Mouse (Mus musculus): Measurements from ENCODE around the gene Zfp131.
"Not testable (repeated sequence)": the region's sequence is repeated elsewhere in the genome, so short reads cannot be mapped to it uniquely, and the experiment has no call there.

Gene Zfp131

DNA sequence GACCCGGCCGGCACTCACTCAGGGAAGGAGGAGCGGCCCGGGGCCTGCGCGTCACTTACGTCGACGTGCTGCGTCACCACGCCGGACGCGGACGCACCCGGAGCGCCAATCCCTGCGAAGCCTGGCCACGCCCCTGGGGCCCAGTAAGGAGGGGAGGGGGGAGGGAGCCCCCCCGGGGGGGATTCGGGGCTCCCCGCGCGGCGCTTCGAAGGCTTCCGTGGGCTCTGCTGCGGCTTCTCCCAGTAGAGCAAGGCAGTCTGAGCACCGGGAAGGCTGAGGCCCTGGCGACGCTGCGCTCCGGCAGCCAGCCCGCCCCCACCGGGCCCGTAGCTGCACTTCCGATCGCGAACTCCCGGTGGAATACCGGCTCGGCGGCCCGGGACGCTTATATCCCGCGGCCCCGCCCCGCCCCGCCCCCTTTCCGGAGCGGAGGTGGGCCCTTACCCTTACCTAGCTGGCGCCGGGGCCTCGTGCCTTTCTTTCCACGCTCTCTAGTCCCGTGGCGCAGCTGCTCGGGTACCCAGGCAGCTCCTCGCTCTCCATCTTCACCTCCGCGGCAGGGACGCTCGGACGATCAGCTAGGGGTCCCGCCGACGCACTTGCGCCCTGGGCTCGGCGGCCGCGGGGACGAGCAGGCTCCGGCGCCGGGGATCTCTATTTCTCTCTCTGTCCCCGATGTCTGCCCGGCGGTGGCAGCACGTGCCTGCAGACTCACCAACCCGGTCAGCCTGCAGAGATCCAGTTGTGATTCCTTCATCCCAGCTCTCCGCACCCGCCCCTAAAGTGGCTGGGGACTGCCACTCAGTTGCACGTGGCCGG, at the start of gene Zfp131:
TSS of gene Zfp131 (minus strand) at position 129 of the 819 bp plus-strand sequence.
- DNase-seq, result peak; percentile 96

DNA sequence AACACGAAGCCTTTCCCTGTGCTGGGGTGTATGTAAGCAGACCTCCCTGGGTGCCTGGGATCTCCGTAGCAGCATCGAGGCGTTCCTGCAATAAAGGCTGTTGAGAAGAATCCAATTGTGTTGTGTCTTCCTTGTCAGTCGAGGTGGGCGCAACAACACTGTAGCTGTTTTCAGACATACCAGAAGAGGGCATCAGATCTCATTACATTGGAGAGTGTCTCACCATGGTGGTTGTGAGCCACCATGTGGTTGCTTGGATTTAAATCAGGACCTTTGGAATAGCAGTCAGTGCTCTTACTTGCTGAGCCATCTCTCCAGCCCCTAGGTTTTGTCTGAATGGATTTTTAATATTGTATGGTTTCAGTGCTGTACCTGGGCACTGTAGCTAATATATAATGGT, 49.3 kb upstream of the Zfp131 start:
- not testable (repeated sequence) for DNase-seq

DNA sequence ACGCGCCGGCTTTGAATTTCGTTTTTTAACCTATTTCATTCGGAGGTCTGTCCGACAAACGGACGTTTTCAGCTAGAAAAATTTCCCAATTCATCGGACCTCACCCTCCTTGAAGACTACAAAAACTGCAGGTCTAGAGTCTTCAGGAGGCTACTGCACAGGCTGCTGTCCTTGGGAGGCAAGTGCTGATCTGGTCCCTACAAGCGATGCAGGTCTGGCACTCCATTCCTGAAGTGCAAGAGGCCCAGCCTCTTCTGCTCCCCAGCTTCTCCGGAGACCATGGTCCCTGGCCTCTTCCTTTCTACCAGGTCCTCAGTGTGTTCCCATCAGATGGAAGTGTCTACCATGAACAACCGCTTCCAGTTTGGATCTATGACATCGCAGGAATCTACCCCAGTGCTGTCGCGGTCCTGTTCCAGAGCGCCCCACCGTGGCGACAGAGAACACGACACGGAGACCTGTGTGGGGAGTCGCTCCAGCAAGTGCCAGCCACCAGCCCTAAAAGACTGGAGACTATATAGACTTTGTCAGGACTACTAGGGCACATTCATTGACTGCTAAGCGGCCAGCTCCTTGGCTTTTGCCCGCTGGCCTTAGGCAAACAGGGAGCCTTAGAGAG, 47.1 kb upstream of the Zfp131 start:
- peak; percentile 28 for DNase-seq

DNA sequence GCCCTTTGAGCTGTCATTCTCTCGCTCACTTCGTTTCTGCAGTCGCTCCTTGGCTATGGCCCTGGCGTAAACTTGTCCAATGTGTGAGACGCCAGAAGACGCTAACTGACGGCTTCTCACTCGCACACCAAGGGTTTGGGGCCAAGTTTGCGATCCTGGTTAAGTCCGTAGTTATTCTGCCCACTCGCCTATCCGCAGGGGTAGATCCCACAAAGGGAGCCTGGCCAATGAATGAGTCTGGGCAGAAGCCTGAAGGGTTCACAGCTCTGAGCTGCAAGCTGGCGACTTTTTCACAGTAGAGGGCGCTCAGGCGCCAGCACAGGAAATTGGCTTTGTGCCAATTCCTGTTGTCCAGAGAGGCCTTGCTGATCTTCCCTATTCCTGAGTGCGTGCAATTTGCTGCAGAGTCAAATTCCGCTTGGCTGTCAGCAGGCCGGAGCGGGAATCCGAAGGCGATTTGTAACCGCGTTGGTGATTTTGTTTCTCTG, 45.7 kb upstream of the Zfp131 start:
- DNase-seq, result not testable (repeated sequence)

DNA sequence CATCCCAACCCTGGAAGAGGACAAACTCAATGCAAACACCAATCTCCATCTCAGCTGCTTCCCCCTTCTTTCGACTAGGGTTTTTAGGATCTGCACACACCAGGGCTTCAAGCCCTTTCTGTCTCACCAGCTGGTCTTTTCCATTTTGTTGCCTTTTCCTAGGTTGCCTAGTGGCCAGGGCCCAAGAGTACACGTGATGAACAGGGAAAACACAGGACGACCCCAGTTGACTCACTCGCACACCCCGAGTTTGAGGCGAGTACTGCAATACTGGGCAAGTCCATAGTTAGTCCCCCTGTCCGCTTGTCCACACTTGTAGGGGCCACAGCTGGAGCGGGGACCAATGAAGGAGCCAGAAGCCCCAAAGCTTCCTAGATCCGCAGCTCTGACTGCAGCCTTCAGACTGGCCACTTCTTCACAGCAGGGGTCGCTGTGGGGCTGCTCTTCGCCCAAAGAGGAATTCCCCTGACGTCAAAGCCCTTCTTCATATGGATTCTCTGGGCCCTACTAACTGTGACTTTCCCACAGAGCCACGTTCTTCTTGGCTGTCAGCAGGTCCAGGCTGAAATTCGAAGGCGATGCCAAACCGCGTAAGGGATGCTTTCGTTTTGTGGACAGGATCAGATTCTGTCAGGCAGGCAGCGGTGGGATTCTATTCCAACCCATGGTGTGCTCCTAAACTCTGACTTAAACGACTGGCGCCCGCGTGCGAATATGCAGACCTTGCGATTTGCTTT, 44.8 kb upstream of the Zfp131 start, which contains the start of gene D13Ertd608e:
TSS of gene D13Ertd608e (plus strand) at position 687 of the 737 bp plus-strand sequence.
- peak; percentile 14 for DNase-seq

DNA sequence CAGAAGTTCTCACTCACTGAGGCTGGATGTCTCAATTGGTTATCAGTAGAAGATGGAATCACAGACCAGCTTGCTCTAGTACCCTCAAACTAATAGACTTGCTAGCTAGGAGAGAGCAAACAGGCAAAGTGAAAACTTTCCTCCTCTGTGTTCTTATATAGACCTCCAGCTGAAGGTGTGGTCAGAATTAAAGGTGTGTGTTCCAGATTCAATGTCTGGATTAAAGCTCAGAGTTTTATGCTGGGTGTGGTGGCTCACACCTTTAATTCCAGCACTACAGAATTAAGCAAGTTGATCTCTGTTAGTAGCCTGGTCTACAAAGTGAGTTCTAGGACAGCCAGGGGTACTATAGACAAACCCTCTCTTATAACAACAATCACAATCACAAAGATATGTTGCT, 39.4 kb upstream of the Zfp131 start, which contains the start of gene AF067063:
TSS of gene AF067063 (minus strand) at position 101 of the 400 bp plus-strand sequence.
- DNase-seq, result not testable (repeated sequence)

DNA sequence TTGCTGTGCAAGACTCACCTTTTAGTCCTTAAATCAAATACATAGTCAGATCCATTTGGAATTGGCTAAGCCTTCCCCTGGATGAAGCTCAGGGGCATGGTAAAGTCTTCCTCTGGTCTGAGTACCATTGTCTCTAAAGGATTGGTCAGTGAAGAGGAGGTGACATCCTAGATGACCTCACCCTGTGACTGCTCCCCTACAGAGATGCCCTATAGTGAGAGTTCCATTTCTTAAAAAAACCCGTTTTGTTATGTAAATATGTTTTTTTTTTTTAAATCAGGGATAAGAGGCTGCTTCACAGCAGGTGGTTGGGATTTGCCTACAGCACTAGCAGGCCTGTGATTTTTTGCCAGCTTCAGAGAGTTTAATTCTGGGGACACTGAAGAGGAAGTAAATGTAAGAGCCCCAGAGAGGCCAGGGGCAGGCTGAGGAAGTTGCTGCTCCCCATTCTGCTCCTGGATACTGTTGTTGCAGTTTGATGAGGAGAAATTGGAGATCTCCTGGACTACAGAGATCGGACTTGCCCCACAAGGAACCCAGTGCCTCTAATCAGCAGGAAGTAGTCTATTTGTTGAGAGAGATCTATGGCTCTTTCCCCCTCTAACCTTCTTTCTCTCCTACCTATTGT, 27.0 kb upstream of the Zfp131 start:
- no peak for DNase-seq

DNA sequence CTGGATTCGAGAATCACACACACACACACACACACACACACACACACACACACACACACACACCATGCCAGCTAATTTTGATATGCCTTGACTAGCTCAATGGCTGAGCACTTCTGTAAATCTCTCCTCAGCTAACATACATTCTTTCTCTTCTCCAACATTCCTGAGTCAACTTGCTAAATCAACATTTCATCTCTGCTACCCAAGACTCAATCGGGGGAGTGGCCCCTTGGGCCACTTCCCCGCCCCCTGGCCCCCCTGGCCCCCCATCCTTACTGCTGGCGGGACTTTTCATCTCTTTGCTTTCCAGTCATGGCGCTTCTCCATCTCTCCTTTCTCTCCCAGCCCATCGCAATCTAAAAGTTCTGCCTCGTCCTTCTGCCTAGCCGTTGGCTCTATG, 26.1 kb upstream of the Zfp131 start:
- DNase-seq, result no peak

DNA sequence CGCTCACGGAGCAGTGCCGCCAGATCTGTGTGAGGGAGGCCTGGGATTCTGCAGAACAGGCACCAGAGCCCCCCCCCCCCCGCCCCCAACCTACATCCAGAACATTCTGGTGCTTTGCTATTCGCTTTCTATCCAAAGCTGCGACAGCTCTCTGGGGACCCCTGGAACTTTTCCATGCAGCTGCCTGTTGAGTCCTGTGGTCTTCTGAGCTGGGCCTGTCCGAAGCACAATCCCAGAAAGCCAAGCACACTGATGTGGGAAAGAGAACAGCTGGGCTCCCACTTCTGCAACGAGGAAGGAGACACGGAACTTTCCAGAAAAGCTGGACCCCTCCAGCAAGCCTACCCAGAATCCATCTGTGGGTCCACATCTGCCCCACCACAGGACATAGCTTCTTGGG, 19.3 kb upstream of the Zfp131 start:
- no peak for DNase-seq

DNA sequence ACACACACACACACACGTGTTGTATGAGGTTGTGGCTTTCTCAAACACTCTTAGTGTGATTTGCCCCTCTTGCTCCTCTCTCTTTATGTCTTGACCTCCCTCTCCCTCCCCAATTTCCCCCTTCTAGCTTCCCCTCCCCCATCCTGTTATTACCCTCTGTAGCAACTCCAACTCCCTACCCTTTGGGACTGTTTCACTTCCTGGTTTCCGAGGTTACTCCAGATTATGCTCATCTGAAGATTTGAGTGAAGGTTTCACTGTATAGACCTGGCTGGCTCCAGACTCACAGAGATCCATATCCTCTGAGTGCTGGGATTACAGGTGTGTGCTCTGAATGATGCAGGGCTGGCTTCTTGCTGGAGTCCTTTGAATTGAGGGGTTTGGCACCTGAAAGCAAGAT, 18.2 kb upstream of the Zfp131 start:
- no peak for DNase-seq

DNA sequence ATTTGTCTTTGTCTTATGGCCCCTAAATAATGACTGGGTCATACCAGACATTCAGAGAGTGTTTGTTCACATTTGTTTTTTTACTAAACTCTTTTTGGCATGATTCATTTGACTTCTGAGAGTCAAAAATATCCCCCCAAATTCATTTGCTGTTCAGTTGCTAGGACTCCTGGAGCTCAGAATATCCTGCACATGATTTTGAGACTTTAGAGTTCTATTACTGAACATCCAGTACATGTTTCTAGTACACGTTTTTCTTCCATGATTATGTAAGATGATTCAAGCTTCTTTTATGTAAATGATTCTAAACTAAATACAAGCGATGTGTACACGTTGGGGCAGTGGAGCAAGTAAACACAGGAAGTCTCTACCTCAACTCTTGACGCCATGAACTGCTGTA, 7.0 kb upstream of the Zfp131 start:
- no peak for DNase-seq

DNA sequence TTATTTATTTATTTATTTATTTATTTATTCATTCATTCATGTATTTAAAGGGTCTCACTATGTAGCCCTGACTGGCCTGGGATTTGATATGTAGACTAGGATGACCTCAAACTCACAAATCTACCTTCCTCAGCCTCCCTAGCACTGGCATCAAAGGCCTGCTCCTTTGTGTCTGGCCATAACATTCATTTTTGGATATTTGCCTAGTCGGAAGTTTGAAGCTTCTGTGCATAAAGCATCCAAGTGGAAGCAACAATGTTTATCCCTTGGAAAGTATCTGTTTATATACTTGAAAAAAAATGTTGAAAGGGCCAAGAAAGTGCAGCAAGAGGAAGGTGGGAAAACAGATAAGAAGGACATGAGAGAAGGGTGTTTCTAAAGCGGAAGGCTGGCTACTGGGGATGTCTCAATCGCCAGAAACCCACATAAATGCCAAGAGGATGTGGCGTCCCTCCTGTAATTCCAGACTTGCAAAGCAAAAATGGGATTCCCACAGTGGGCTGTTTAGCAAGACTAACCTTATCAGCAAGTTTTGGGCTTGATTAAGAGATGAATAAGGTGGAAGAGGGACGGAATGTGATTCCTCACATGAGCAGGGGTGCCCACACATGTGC, 2.2 kb upstream of the Zfp131 start:
- no peak for DNase-seq

DNA sequence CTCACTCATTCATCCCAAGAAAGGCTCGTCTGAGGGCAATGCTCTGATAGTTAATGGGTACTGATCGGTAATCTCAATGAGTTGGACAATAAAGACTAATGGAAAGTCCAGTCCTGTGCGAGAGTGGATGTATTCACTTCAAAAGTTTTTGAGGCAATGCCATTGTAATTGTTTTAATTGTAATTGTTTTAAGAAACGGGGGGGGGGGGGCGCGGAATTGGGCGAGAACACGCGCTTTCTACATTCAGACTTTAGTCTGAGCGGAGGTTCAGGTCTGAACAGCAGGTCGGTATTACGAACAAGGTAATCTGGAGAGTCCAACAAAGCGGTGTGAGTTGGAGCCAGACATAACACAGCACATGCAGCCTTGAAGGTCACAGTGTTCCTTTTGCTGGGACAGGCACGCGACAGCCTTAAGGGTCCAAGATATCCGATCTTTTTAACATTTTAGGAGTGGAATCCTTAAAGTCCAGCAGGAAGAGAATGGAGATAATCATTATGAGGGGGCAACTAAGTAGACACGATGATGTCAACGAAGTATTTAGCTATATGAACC, 969 bp upstream of the Zfp131 start:
- DNase-seq, result no peak

DNA sequence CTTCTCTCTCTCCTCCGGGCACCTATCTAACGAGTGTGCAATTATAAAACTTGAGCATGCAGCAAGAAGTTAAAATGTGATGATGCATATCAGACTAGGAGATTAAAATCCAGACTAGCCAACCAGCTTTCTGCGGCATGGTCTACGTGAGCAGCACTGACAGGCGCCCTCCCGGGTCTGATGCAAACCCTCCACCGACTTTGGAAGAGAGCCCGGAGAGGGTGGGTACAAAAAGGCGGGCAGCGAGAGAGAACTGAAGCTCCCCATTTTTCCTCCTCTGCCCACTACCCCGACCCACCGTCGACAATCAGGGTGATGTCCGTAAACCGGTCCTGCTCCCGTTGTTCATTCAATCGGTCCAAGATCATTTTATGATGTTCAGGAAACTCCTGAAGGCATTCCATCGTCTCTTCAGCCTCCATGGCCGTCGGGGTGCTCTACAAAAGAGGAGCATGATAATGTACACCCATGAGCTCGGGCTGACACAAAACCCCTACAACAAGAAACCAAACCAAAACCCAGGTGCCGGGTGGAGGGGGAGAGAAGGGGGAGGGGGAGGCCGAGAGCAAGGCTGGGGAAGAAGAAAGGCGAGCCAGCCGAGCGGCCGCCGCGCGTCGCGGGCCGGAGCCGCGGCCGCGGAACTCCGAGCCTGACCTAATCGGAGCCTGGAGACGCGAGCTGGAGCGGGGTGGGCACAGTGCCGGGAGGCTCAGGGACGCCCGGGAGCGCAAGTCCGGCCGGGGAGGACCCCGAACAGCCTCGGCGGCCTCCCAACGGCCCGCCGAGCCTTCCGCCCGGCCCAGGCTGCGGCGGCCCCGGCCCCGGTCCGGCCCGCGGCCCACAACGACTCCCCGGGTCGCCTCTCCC, 605 bp downstream of the Zfp131 start:
- peak; percentile 68 for DNase-seq

DNA sequence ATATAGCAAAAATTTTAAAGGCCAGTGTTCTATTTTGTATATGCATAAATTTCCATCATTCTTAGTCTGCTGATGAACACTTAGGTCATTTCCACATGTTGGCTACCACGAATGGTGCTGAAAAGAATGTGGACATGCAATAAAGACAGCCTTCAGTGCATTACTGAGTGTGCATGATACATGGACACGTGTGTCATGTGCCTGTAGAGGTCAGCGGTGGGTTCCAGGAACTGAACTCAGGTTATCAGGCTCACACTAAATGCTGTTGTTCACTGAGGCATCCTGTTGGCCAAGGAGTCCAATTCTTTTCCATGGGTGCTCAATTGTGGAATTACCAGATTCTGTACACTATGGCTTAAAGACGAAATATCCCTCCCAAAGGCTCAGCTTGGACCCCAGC, 7.1 kb downstream of the Zfp131 start:
- DNase-seq, result no peak

DNA sequence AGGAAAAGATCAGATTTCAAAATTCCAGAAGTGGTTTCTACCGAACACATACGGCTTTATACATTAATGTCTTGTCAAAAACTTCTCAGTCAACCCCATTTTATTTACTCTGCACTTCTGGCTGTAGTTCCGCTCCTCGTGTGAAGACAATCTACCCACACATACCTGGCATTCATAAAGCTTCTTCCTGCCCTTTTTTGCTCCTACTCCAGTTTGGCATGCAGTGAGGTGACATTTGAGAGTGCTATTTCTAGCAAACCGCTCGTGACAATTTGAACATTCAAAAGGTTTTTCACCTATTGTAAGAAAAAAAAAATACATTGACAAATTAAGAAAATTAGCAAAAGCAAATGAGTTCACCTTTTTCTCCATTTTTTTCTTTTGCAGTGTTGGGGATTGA, 22.1 kb downstream of the Zfp131 start:
- no peak for DNase-seq

DNA sequence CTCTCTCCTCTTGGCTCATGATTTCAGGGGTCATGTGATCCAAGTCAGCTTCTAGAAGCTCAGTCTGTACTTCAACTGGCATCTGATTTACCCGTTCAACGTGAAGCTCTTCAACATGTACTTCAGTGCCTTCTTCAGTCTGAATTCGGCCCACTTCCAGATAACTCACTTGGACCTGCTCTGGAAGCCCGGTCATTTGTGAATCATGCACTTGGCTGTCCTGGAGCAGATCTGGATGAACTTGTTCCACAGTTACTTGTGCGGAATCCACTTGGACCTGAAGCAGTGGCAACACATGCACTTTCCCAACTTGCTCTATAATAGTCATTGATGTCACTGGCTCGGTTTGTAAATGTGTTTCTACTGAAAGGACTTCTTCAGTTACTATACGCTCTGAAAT, 24.2 kb downstream of the Zfp131 start:
- DNase-seq, result no peak

DNA sequence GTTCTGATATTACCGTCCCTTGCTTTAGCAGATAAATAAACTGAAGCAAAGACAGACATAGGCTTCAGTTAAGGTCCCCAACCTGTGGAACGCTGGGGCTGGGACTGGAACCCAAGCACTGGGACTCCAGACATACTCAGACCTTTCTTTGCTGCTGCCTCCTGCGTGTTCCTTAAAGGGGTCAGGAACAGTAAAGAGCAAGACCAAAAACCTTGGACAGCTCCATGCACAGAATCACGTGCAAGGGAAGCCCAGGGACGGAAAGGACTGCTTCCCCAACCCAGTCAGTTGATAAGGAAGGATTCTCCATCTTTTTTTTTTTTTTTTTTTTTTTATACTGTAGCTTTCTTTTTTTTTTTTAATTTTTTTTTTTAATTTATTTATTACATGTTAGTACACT, 33.9 kb downstream of the Zfp131 start:
- no peak for DNase-seq

DNA sequence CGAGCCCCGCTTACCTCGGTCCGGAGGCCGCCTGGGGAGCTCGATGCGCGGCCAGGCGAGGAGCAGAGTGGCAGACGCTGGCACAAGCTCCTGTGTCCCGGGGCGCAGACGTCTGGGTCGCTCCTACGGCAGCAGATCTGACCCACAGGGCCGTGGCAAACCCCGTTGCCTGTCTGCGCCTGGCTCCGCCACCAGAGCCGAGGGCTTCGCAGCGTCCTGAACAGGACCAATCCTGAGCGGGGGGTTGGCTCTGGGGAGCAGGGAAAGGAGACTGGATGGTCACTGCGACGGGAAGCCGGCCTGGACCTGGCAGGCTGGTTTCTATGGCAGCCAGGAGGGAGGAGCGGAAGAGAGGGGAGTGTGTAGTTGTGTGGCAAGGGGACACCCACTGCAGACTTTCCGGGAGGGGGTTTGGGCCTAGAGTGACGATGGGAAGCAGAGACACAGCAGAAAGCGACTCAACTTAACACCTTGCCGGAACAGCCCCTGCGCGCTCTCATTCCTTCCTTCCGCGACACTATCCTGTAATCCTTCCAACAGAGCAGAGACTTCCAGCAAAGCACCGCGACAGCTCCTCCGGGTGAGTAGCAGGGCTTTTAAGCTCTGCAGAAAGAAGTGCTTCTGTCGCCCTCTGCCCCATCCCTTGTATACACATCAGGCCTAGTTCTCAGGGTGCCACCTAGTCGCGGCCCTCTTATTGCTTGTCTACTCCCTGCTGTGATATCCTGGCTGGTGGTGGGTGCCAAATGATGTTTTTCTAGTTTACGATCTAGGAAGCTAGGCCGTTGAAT, 34.8 kb downstream of the Zfp131 start, which contains the start of gene Nim1k:
TSS of gene Nim1k (minus strand) at position 202 of the 791 bp plus-strand sequence.
- DNase-seq, result peak; percentile 79

DNA sequence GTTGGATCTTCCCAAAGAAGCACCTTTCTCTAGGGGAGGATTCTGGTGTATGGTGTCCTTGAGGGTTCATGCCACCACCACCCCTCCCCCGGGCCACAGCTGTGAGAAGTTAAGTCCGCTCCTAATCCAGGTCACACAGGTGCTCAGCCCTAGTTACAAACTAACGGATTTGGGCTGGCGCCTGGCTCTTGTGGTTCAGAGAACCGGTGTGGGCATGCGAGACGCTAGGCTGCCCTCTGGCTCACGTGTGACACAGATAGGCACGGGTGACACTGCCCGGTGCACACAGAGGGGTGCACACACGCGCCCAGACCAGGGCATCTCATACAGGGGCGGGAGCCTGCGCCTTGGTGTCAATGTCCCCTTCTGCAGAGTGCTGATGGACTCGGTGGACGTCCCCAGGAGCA, 35.5 kb downstream of the Zfp131 start:
- peak; percentile 29 for DNase-seq
